Mouse (Mus musculus) hindbrain, embryonic 12.5 days (tissue): ENCODE results near the gene Pgd. TPM values are rescaled to one million over a fixed set of nuclear protein-coding genes. Genes with fewer than 3 reads are reported as not detected.

Source experiments
- ATAC-seq: fragments of 200-750 bp; cut with Nextera tagmentation; 2 replicates; pipeline ENCODE4 v1.8.0; 2017; ENCODE audit warnings: moderate TSS enrichment; ENCODE audit not compliant: low FRiP score
- H3K27ac ChIP-seq: fragments of 300-500 bp; sonication (generic); 2 replicates; pipeline ENCODE4 v1.5.1; 2016; ENCODE audit warnings: mild to moderate bottlenecking
- H3K27me3 ChIP-seq: fragments of 300-500 bp; sonication (generic); 2 replicates; pipeline ENCODE4 v1.6.1; 2016; ENCODE audit warnings: mild to moderate bottlenecking
- H3K36me3 ChIP-seq: fragments of 300-500 bp; sonication (generic); 2 replicates; pipeline ENCODE4 v1.6.1; 2016; ENCODE audit warnings: mild to moderate bottlenecking
- H3K4me1 ChIP-seq: fragments of 300-500 bp; sonication (generic); 2 replicates; pipeline ENCODE4 v1.6.1; 2016
- H3K4me2 ChIP-seq: fragments of 300-500 bp; sonication (generic); replicated peaks from 2 replicates; pipeline ENCODE4 v1.6.1; 2016; ENCODE audit warnings: mild to moderate bottlenecking
- H3K4me3 ChIP-seq: fragments of 300-500 bp; sonication (generic); 2 replicates; pipeline ENCODE4 v1.5.1; 2016; ENCODE audit warnings: mild to moderate bottlenecking
- H3K9ac ChIP-seq: fragments of 300-500 bp; sonication (generic); 2 replicates; pipeline ENCODE4 v1.6.1; 2016; ENCODE audit warnings: mild to moderate bottlenecking, moderate library complexity
- H3K9me3 ChIP-seq: fragments of 300-500 bp; sonication (generic); replicated peaks from 2 replicates; pipeline ENCODE4 v1.6.1; 2016; ENCODE audit warnings: mild to moderate bottlenecking
- WGBS: fragments of 180-500 bp; shearing (Covaris S2); methylation state at CpG from one replicate; pipeline ENCODE4 v1.1.7; 2016; 5-methylcytosine and 5-hydroxymethylcytosine counted together
- polyA plus RNA-seq: library from polyadenylated mRNA; unstranded; fragments of >200 nt; fragmentation: Nextera tagmentation; extraction: Ambion mirVana; gene quantifications from 2 replicates; pipeline ENCODE4 v1.2.1, GENCODE M21; 2016

Pgd gene
- polyA plus RNA-seq, 1 experiment from 2014 or later, result 123 TPM

- 86% methylated on average over 7 of the region's 7 CpGs for WGBS
- Histone ChIP-seq H3K36me3 (peaks cover 35% of the 10 kb centered on the region), H3K9ac (no peak overlapping the region), H3K27me3 (no peaks in the 10 kb centered on the region), H3K9me3 (no peaks in the 10 kb centered on the region), H3K4me2 (no peak overlapping the region), H3K4me3 (no peak overlapping the region), H3K27ac (no peak overlapping the region), H3K4me1 (0 out of 2 replicates have a peak, but pooled peaks cover 3% of the 10 kb centered on the region)
- ATAC-seq, result no peak
Observed at GRCm38 (mm10) chr4:149147528-149147927, 19.0 kb downstream of the Pgd start.

- 0 out of 2 replicates have a peak, but pooled peaks cover 3% of the 10 kb centered on the region for H3K4me1 ChIP-seq
- H3K27me3 ChIP-seq, result no peaks in the 10 kb centered on the region
- no peak overlapping the region for H3K27ac ChIP-seq
- no peak overlapping the region for H3K4me3 ChIP-seq
- no peaks in the 10 kb centered on the region for H3K9me3 ChIP-seq
- no peak overlapping the region for H3K4me2 ChIP-seq
- WGBS, result 68% methylated on average over 4 of the region's 4 CpGs
- H3K36me3 ChIP-seq, result peaks cover 12% of the 10 kb centered on the region
- no peak overlapping the region for H3K9ac ChIP-seq
- no peak for ATAC-seq
Observed at GRCm38 (mm10) chr4:149145151-149145550, 21.4 kb downstream of the Pgd start.

DNA sequence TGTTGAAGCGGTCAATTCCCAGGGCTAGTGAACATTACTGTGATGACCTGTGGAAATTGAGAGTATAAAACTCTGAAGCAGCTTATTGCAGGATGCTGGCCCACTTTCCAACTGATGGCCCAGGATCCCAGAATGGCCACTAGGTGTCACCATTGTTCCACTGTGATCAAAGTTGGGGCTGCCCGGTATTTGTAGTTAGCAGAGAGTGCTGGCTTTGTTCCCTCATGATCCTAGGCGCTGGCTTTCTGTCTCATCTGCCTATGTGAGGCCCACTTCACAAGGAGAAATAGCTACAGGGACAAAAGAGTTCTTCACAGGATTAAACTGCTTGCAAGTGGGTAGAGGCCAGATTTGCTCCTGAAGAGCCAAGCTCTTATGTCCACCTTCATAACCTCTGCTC lies 22.1 kb downstream of the Pgd start:
- no peak overlapping the region for H3K9ac ChIP-seq
- H3K36me3 ChIP-seq, result peaks cover 5% of the 10 kb centered on the region
- 0 out of 2 replicates have a peak, but pooled peaks cover 3% of the 10 kb centered on the region for H3K4me1 ChIP-seq
- no peaks in the 10 kb centered on the region for H3K27me3 ChIP-seq
- 5% methylated on average over 3 of the region's 3 CpGs for WGBS
- no peak overlapping the region for H3K27ac ChIP-seq
- no peak overlapping the region for H3K4me2 ChIP-seq
- ATAC-seq, result peak; percentile 82
- H3K4me3 ChIP-seq, result no peak overlapping the region
- H3K9me3 ChIP-seq, result no peaks in the 10 kb centered on the region

DNA sequence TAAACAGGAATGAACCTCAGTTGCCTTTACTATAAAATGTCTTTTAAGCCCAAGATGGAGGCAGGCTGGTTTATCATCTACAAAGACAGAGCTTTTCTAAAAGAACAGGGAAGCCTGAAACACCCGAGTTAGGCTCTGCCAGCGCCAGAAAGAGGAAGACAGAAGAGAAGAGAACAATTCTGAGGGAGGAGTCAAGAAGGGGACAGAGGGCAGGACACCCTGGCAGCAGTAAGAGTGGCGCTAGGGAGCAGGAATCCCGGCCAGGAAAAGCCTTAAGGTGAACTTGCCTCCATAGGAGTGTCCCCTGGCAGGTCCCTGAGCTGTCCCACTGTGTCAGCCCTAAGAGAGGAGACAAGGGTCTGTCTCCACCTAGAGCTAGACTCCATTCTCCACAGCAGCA lies 23.0 kb downstream of the Pgd start:
- 24% methylated on average over 4 of the region's 4 CpGs for WGBS
- Histone ChIP-seq H3K9ac (no peak overlapping the region), H3K27ac (no peak overlapping the region), H3K4me2 (no peak overlapping the region), H3K4me3 (no peak overlapping the region), H3K36me3 (no peaks in the 10 kb centered on the region), H3K4me1 (0 out of 2 replicates have a peak, but pooled peaks cover 3% of the 10 kb centered on the region), H3K9me3 (no peaks in the 10 kb centered on the region), H3K27me3 (no peaks in the 10 kb centered on the region)
- no peak for ATAC-seq

DNA sequence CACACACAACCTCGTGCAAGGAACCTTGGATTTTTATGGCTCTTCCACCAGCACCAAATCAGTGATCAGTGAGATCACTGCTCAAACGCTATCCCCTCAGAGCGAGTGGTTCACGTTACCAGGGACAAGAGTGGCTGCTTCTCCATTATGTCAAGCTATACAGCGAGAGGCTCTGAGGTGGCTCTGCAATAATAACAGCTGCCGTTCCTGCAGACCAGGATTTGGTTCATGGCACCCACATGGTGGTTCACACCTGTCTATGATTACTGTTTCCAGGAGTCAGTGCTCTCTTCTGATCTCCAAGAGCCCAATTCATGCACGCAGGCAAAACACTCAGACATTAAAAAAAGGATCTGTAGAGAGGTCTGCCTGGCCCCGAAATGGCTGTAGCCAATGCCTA lies 28.1 kb downstream of the Pgd start:
- H3K36me3 ChIP-seq, result no peaks in the 10 kb centered on the region
- no peaks in the 10 kb centered on the region for H3K9me3 ChIP-seq
- no peak overlapping the region for H3K27ac ChIP-seq
- peaks cover 9% of the 10 kb centered on the region for H3K4me1 ChIP-seq
- H3K9ac ChIP-seq, result no peak overlapping the region
- 80% methylated on average over 8 of the region's 8 CpGs for WGBS
- H3K27me3 ChIP-seq, result no peaks in the 10 kb centered on the region
- H3K4me2 ChIP-seq, result no peak overlapping the region
- no peak for ATAC-seq
- H3K4me3 ChIP-seq, result no peak overlapping the region

DNA sequence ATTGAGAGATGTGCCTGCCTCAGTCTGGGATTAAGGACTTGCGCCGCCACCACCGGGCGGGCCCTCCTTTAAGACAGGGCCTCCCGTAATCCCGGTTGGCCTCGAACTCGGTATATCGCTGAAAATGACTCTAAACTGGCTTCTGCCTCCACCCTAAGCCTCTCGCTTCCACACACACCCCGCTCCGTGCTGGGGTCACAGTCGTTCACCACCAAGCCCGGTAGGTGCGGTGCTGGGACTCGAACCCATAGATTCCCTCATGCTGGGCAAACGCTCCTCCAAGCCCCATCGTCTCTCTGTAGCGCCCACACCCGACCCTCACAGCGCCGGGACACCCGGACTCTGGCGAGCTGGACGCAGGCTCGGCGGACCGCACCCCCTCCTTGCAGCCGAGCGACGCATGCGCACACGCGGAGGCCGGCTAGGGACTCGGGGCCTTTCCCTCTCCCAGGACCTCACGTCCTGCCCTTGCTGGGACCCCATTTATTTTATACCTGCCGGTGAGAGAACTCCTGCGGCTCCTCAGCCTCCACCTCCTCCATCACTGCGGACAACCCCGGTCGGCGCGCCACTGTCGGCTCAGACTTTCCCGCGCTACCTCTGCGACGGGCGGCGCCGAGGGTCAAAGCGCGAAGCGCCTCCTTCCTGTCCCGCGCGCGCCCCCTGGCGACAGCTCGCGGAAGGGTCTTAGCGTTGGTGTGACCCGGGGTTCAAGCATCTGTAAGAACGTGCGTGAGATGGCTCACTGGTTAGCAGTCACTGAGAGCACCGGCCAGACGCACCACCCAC lies 29.4 kb downstream of the Pgd start, which contains the start of gene Cenps:
Gene Cenps, minus strand, starts transcription at position 648 of the 789 bp plus-strand sequence.
- Histone ChIP-seq H3K4me2 (peak within 1 kb of the TSS; percentile 61), H3K4me1 (peaks cover 9% of the 10 kb centered on the region), H3K9ac (peak within 1 kb of the TSS; percentile 70), H3K4me3 (peak within 1 kb of the TSS; percentile 62), H3K27ac (peak within 1 kb of the TSS; percentile 85), H3K36me3 (peaks cover 1% of the 10 kb centered on the region; the same call in 1 of the 2 replicates), H3K27me3 (no peaks in the 10 kb centered on the region), H3K9me3 (no peaks in the 10 kb centered on the region)
- WGBS, result 1% methylated on average over 68 of the region's 68 CpGs
- peak; percentile 90 for ATAC-seq

DNA sequence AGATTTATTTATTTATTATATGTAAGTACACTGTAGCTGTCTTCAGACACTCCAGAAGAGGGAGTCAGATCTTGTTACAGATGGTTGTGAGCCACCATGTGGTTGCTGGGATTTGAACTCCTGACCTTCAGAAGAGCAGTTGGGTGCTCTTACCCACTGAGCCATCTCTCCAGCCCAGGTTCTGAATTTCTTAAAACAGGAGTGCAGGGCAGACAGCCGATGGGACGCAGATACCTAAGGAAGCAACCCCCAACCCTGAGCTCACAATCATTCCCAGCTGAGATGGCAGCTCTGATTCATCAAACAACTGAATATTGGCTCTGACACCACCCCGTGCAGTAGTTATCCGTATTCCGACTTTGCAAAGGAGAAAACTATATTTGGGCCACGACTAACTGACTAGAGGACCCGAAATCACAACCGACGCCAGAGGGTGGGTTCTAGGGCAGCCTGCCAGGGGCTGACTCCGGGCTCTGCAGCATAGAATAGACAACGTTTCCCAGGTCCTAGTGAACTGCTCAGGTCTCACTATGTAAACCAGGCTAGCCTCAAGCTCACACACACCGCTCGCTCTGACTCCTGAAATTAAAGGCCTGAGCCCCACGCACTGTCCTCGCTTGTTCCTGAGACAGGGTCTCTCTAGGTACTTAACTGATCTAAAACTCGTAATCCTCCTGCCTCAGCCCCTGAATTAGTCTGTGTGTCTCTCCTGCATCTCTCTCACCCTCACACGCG lies 30.3 kb downstream of the Pgd start:
- peak overlapping the region; percentile 62 for H3K4me3 ChIP-seq
- no peak for ATAC-seq
- H3K27me3 ChIP-seq, result no peaks in the 10 kb centered on the region
- peak overlapping the region; percentile 85; the same call in 1 of the 2 replicates for H3K27ac ChIP-seq
- peaks cover 9% of the 10 kb centered on the region for H3K4me1 ChIP-seq
- peak overlapping the region; percentile 61 for H3K4me2 ChIP-seq
- peaks cover 8% of the 10 kb centered on the region; the same call in 1 of the 2 replicates for H3K36me3 ChIP-seq
- peak overlapping the region; percentile 70; the same call in 1 of the 2 replicates for H3K9ac ChIP-seq
- no peaks in the 10 kb centered on the region for H3K9me3 ChIP-seq
- 65% methylated on average over 18 of the region's 18 CpGs for WGBS

- H3K4me2 ChIP-seq, result no peak overlapping the region
- peaks cover 24% of the 10 kb centered on the region for H3K36me3 ChIP-seq
- no peak overlapping the region for H3K9ac ChIP-seq
- no peaks in the 10 kb centered on the region for H3K27me3 ChIP-seq
- no peak overlapping the region for H3K27ac ChIP-seq
- peaks cover 9% of the 10 kb centered on the region for H3K4me1 ChIP-seq
- WGBS, result 78% methylated on average over 5 of the region's 5 CpGs
- no peak overlapping the region for H3K4me3 ChIP-seq
- ATAC-seq, result no peak
- no peaks in the 10 kb centered on the region for H3K9me3 ChIP-seq
Observed at GRCm38 (mm10) chr4:149133395-149133794, 33.2 kb downstream of the Pgd start.

- Histone ChIP-seq H3K4me3 (no peak overlapping the region), H3K4me1 (peaks cover 9% of the 10 kb centered on the region), H3K4me2 (no peak overlapping the region), H3K27me3 (no peaks in the 10 kb centered on the region), H3K9ac (no peak overlapping the region), H3K27ac (no peak overlapping the region), H3K36me3 (peaks cover 34% of the 10 kb centered on the region), H3K9me3 (no peaks in the 10 kb centered on the region)
- no peak for ATAC-seq
- 80% methylated on average over 21 of the region's 21 CpGs for WGBS
Observed at GRCm38 (mm10) chr4:149131789-149132565, 34.6 kb downstream of the Pgd start.

DNA sequence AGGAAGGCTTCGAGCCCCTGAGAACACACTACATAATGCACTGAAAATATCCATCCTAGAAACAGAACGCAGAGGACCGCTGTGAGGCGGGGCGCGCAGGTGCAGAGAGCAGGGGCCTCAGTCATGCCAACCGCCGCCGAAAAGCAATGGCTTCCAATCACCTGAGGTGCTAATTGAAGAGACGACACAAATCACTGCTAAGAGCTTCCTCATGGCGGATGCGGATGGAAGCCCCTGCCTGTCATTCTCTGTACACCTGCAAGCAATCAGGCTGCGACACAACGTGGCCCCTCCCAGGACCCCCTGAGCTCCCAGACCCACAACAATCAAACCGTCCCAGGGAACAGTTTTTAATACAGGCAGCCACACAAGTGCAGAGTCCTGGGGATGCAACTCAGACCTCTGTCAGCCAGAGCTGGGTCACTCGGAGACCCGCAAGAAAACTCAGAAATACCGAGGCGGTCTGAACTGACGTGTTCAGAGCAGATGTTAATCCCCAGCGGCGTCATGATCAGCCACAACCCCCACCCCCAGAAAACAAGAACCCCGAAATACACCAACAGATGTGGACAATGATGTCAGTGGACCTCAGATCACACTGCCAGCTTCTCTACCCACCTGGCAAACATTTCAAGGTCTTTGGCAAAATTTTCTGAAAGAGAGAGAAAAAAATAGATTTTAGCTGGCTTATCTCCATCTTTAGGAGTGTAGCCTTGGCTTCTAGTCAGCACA lies 35.4 kb downstream of the Pgd start:
- peaks cover 34% of the 10 kb centered on the region for H3K36me3 ChIP-seq
- H3K9ac ChIP-seq, result no peak overlapping the region

DNA sequence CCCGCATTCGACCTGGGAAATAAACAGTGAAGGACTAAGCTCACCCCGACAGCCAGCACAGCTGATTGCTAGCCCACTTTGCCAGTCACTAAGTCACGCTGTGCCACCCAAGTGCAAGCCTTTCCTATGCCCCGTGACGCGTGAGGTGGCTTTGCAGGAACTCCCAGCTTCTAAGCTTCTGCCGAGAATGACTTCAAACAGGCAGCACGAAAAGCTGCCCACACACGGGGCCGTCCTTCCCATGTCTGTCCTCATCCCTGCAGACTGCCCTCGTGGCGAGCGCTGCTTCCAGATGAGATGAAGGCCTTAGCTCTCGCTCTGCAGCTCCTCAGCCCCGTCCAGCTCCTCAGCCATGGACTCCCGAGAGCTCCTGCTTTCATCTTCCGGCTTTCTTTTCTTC lies 38.1 kb downstream of the Pgd start:
- Histone ChIP-seq H3K36me3 (peaks cover 34% of the 10 kb centered on the region), H3K4me2 (no peak overlapping the region), H3K9me3 (no peaks in the 10 kb centered on the region), H3K27me3 (no peaks in the 10 kb centered on the region), H3K4me1 (no peaks in the 10 kb centered on the region), H3K4me3 (no peak overlapping the region), H3K9ac (no peak overlapping the region), H3K27ac (no peak overlapping the region)
- no peak for ATAC-seq
- 79% methylated on average over 18 of the region's 18 CpGs for WGBS

More for the DNA sequence above, 35.4 kb downstream of the Pgd start:
- WGBS, result 87% methylated on average over 23 of the region's 23 CpGs
- H3K9me3 ChIP-seq, result no peaks in the 10 kb centered on the region
- peaks cover 1% of the 10 kb centered on the region; the same call in 1 of the 2 replicates for H3K4me1 ChIP-seq
- ATAC-seq, result no peak
- no peak overlapping the region for H3K4me2 ChIP-seq
- H3K27me3 ChIP-seq, result no peaks in the 10 kb centered on the region
- no peak overlapping the region for H3K4me3 ChIP-seq
- no peak overlapping the region for H3K27ac ChIP-seq
